Mouse (Mus musculus) lung, adult 2 months (tissue): ENCODE data around the gene Hcn2.

ENCODE experiments used
- CTCF ChIP-seq: fragments of 200-500 bp; IDR thresholded peaks from 2 replicates; pipeline ENCODE4 v1.5.1; 2011; ENCODE audit warnings: mild to moderate bottlenecking, low read length, control low read depth; ENCODE audit not compliant: insufficient read depth
- POLR2A ChIP-seq: fragments of 200-500 bp; IDR thresholded peaks from 2 replicates; pipeline ENCODE4 v1.6.1; 2011; ENCODE audit warnings: low read depth, mild to moderate bottlenecking, control low read depth, low read length, borderline replicate concordance; ENCODE audit errors: extremely low read depth

DNA sequence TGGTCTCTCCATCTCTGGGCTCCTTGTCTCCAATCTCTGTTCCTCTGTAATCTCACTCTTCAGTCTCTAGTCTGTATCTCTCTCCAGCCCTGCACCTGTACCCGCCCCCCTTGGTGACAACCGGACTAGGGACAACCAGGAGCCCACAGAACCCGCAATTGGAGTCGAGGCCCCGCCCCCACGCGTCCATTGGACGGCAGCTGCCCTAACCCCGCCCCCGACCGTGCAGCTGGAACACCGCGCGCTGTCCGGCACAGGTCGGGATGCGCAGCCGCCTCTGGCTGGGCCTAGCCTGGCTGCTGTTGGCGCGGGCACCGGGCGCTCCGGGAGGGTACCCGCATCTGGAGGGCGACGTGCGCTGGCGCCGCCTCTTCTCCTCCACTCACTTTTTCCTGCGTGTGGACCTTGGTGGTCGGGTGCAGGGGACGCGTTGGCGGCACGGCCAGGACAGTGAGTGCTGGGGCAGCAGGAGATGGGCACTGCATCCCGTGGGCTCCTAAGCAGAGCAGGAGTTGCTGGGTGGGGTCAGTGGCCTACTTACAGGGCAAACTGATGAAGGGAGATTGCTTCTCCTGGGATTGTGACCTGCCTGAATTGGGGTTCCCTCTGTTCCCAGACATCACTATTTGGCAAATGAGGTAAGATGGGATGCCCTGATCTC is 38.6 kb downstream of the Hcn2 start, which contains the start of gene Fgf22:
- TF ChIP-seq CTCF (no peak), POLR2A (no peak)
